Mouse (Mus musculus) heart, embryonic 10.5 days (tissue): ENCODE results near the gene Kank3. TPM values are rescaled to one million over a fixed set of nuclear protein-coding genes. Genes with fewer than 3 reads are reported as not detected.
A peak's percentile ranks its signal among the peaks of the same experiment; 100 is the strongest.
"Not testable (repeated sequence)": the region's sequence is repeated elsewhere in the genome, so short reads cannot be mapped to it uniquely, and the experiment has no call there.

ENCODE experiments used
- DNase-seq: peaks from one replicate; pipeline ENCODE4 v3.0.0-alpha.2; 2017; ENCODE audit warnings: low spot score
- H3K27ac ChIP-seq: fragments of 300-500 bp; sonication (generic); 2 replicates; pipeline ENCODE4 v1.5.1; 2016; ENCODE audit warnings: mild to moderate bottlenecking
- H3K27me3 ChIP-seq: fragments of 300-500 bp; sonication (generic); 2 replicates; pipeline ENCODE4 v1.6.1; 2016; ENCODE audit warnings: mild to moderate bottlenecking; ENCODE audit not compliant: poor library complexity, insufficient read depth, severe bottlenecking
- H3K36me3 ChIP-seq: fragments of 300-500 bp; sonication (generic); 2 replicates; pipeline ENCODE4 v1.6.1; 2016; ENCODE audit warnings: mild to moderate bottlenecking, moderate library complexity
- H3K4me1 ChIP-seq: fragments of 300-500 bp; sonication (generic); 2 replicates; pipeline ENCODE4 v1.6.1; 2016; ENCODE audit warnings: mild to moderate bottlenecking
- H3K4me3 ChIP-seq: fragments of 300-500 bp; sonication (generic); 2 replicates; pipeline ENCODE4 v1.5.1; 2016; ENCODE audit warnings: mild to moderate bottlenecking, moderate library complexity
- H3K9me3 ChIP-seq: fragments of 300-500 bp; sonication (generic); 2 replicates; pipeline ENCODE4 v1.6.1; 2016; ENCODE audit warnings: mild to moderate bottlenecking, moderate library complexity
- WGBS: fragments of 180-500 bp; shearing (Covaris S2); methylation state at CpG from one replicate; pipeline ENCODE4 v1.1.7; 2016; 5-methylcytosine and 5-hydroxymethylcytosine counted together
- polyA plus RNA-seq: library from polyadenylated mRNA; unstranded; fragments of >200 nt; fragmentation: Nextera tagmentation; extraction: Ambion mirVana; gene quantifications from 2 replicates; pipeline ENCODE4 v1.2.1, GENCODE M21; 2016

The Kank3 gene
- polyA plus RNA-seq, 1 experiment from 2014 or later = 47.9 TPM

DNA sequence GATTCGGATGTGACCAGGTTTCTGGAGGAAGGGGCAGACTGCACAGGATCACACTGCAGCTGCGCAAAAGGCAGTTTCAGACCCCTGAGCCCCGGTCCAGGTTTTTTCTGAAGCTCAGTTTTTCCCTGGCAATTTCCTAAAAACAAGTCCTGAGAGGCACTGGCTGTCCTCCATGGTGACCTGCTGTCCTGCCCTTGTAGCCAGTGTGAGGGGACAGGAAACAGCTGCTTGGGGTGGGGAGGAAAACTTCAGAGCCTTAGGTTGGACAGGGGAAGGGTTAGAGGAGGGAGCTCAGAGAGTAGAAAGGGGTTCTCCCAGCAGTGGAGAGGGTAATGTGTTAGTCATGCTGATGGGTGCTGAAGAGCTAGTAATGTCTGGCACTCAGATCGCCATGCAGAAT lies 2.7 kb downstream of the Kank3 start:
- DNase-seq = no peak
- no peaks in the 10 kb centered on the region for H3K9me3 ChIP-seq
- no peaks in the 10 kb centered on the region for H3K36me3 ChIP-seq
- H3K27me3 ChIP-seq = peaks cover 45% of the 10 kb centered on the region; the same call in 1 of the 2 replicates
- no peak overlapping the region for H3K27ac ChIP-seq
- 50% methylated on average over 4 of the region's 4 CpGs for WGBS
- peaks cover 46% of the 10 kb centered on the region for H3K4me1 ChIP-seq
- 0 out of 2 replicates have a peak overlapping the region, but pooled peaks have one; percentile 15 for H3K4me3 ChIP-seq

DNA sequence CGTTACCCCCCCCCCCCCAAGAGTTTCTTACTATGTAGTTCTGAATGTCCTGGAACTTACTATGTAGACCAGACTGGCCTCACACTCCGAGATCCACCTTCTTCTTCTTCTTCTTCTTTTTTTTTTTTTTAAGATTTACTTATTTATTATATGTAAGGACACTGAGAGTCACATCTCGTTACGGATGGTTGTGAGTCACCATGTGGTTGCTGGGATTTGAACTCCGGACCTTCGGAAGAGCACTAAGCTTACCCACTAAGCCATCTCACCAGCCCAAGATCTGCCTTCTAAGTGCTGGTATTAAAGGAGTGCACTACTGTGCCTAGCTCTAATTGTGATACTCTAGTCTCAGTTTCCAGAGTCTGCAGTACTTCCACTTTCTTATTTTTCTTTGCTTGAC lies 5.1 kb downstream of the Kank3 start:
- peaks cover 22% of the 10 kb centered on the region for H3K36me3 ChIP-seq
- H3K9me3 ChIP-seq = no peaks in the 10 kb centered on the region
- no peak overlapping the region for H3K4me3 ChIP-seq
- 80% methylated on average over 6 of the region's 6 CpGs for WGBS
- H3K4me1 ChIP-seq = peaks cover 46% of the 10 kb centered on the region
- no peak for DNase-seq
- H3K27ac ChIP-seq = no peak overlapping the region
- peaks cover 36% of the 10 kb centered on the region; the same call in 1 of the 2 replicates for H3K27me3 ChIP-seq

GRCm38 (mm10) chr17:33816612-33817011 lies 6.3 kb downstream of the Kank3 start:
- peak overlapping the region; percentile 88; the same call in 1 of the 2 replicates for H3K27ac ChIP-seq
- no peaks in the 10 kb centered on the region for H3K9me3 ChIP-seq
- H3K27me3 ChIP-seq = peaks cover 36% of the 10 kb centered on the region; the same call in 1 of the 2 replicates
- DNase-seq = no peak
- peaks cover 34% of the 10 kb centered on the region for H3K36me3 ChIP-seq
- H3K4me3 ChIP-seq = peak overlapping the region; percentile 65
- peaks cover 33% of the 10 kb centered on the region for H3K4me1 ChIP-seq
- 82% methylated on average over 5 of the region's 5 CpGs for WGBS

DNA sequence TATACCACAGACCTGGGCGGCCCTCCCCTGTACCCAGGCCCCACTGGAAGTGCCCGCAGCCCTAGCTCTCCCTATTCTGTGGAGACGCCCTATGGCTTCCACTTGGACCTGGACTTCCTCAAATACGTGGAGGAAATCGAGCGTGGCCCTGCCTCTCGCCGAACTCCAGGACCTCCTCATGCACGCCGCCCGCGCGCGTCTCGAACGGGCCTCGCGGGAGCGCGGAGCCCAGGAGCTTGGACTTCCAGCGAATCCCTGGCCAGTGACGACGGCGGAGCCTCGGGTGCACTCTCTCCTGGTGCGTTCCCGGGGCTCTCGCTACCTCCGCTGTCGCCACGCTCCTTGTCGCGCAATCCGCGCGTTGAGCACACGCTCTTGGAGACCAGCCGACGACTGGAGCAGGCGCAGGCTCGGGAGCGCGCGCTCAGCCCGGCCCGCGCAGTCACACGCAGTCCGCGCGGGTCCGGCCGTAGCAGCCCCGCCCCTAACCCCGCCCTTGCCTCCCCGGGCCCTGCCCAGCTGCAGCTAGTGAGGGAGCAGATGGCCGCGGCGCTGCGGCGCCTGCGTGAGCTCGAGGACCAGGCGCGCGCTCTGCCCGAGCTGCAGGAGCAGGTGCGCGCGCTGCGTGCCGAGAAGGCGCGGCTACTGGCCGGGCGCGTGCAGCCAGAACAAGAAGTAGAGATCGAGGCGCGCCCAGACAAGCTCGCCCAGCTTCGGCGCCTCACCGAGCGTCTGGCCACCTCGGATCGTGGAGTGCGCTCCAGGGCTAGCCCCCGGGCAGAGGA lies 7.1 kb downstream of the Kank3 start:
- Histone ChIP-seq H3K36me3 (peaks cover 42% of the 10 kb centered on the region), H3K4me3 (peak overlapping the region; percentile 65), H3K9me3 (no peaks in the 10 kb centered on the region), H3K27me3 (peaks cover 33% of the 10 kb centered on the region; the same call in 1 of the 2 replicates), H3K4me1 (peaks cover 31% of the 10 kb centered on the region), H3K27ac (peak overlapping the region; percentile 88)
- under 1% methylated on average over 89 of the region's 89 CpGs for WGBS
- DNase-seq = peak; percentile 97

DNA sequence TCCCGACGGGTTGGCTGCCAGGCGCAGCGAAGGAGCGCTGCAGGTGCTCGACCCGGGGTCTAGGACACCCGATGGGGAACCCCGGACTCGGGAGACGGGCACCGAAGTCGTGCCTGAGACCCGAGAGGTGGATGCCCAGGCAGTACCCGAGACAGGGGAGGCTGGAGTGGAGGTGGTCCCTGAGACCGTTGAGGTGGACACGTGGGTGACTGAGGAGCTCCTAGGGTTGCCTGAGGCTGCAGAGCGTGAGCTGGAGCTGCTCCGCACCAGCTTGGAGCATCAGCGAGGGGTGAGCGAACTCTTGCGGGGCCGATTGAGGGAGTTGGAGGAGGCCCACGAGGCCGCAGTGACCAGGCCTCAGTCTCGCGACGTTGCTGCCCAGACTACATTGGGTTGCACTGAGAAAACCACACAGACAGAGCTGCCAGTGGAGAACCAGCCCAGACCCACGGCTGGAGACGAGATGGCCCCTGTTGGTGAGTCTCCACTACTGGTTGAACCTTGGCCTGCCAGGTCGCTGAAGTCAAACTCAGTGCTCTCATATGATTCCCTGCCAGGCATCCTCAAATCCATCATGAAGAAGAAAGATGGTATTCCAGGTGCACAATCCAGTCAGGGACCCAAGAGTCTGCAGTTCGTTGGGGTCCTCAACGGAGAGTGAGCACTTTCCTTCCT lies 7.8 kb downstream of the Kank3 start:
- 19% methylated on average over 33 of the region's 33 CpGs for WGBS
- no peak for DNase-seq
- H3K9me3 ChIP-seq = no peaks in the 10 kb centered on the region
- peak overlapping the region; percentile 88 for H3K27ac ChIP-seq
- H3K4me1 ChIP-seq = peaks cover 29% of the 10 kb centered on the region
- H3K27me3 ChIP-seq = peaks cover 30% of the 10 kb centered on the region; the same call in 1 of the 2 replicates
- H3K4me3 ChIP-seq = peak overlapping the region; percentile 65
- peaks cover 48% of the 10 kb centered on the region for H3K36me3 ChIP-seq

DNA sequence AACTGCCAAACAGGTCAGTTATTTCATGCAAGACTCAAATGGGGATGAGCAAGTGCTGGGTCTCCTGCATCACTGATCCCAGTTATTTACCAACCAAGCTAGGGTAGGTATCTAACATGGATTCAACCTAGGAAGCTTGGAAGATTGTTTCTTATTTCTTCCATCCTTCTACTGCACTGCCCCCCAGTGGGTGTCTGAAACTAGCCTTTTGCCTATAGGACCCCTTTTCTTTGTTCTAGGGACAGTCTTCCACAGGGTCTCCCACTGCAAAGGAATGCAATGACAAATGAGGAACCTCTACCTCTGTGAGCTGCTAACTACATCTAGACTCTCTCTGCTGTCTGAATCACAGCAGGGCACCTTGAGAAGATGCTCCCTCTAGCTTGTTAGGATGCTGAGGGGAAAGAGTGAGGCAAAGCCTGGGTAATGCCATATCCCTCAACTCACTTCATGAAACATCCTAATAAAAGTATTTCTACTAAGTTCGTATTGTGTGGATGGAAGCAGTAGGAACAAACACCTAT lies 12.2 kb downstream of the Kank3 start:
- no peaks in the 10 kb centered on the region for H3K9me3 ChIP-seq
- peaks cover 60% of the 10 kb centered on the region for H3K36me3 ChIP-seq
- no peaks in the 10 kb centered on the region for H3K27me3 ChIP-seq
- H3K4me1 ChIP-seq = peaks cover 29% of the 10 kb centered on the region
- peak overlapping the region; percentile 84 for H3K4me3 ChIP-seq
- 69% methylated on average over 1 of the region's 1 CpGs for WGBS
- no peak overlapping the region for H3K27ac ChIP-seq
- no peak for DNase-seq

- Histone ChIP-seq H3K4me3 (peak overlapping the region; percentile 84), H3K4me1 (peaks cover 22% of the 10 kb centered on the region), H3K27ac (peak overlapping the region; percentile 92), H3K36me3 (peaks cover 65% of the 10 kb centered on the region)
- not testable (repeated sequence) for H3K9me3 ChIP-seq, H3K27me3 ChIP-seq, DNase-seq
- 76% methylated on average over 8 of the region's 8 CpGs for WGBS
Observed at GRCm38 (mm10) chr17:33823171-33823570, 12.9 kb downstream of the Kank3 start.

DNA sequence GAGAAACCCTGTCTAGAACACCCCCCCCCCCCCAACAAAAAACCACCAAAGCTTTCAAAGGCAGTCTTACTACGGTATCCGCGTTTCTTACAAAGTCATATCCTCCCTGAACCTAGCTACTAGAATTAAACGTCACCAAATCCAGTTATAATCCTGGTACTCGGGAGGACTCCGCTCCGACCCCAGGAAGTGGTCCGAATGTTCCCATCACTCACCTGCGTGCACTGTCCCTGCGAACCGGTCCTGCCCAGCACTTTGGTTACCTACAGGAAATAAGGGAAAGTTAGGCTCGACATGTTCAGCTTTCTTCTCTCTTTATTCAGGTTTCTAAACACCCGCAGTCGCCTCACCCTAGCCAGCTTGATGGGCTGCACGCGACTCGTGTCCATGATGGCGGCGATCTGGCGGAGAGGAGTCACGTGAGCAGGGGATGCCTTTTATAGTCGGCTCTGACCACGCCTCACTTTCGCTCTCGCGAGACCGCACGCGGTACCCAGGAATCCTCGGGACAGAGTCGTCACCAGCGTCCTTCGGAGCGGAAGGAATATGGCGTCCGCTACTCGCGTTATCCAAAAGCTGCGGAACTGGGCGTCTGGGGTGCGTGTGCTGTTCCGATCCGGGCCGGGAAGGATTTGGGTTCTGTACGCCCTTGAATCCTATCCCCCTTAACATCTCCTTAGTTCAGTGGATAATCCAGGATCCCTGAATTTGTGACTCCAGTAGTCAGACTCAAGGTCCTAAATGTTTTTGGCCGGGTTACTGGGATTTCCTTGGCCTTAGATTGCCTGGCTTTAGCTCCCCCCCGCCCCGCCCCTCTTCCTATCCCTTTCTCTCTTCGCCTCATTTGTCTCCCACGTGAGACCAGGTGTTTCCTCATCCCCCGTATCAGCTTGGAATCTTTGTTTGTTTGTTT lies 14.0 kb downstream of the Kank3 start, which contains the start of the genes Rps28 and Ndufa7:
Gene Rps28 (minus strand): TSS at position 479 of the 913 bp plus-strand sequence.
Gene Ndufa7 (plus strand): TSS at position 489 of the 913 bp plus-strand sequence.
- under 1% methylated on average over 51 of the region's 51 CpGs for WGBS
- Histone ChIP-seq H3K9me3 (no peaks in the 10 kb centered on the region), H3K27me3 (no peaks in the 10 kb centered on the region), H3K27ac (peak within 1 kb of the TSS; percentile 92), H3K36me3 (peaks cover 57% of the 10 kb centered on the region), H3K4me3 (peak within 1 kb of the TSS; percentile 84), H3K4me1 (peaks cover 19% of the 10 kb centered on the region)
- peak; percentile 98 for DNase-seq

- Histone ChIP-seq H3K4me3 (peak overlapping the region; percentile 84), H3K4me1 (peaks cover 19% of the 10 kb centered on the region), H3K36me3 (peaks cover 57% of the 10 kb centered on the region), H3K27ac (peak overlapping the region; percentile 92)
- not testable (repeated sequence) for DNase-seq, H3K27me3 ChIP-seq, H3K9me3 ChIP-seq
- WGBS = 7% methylated on average over 6 of the region's 6 CpGs
Observed at GRCm38 (mm10) chr17:33824997-33825330, 14.6 kb downstream of the Kank3 start.

DNA sequence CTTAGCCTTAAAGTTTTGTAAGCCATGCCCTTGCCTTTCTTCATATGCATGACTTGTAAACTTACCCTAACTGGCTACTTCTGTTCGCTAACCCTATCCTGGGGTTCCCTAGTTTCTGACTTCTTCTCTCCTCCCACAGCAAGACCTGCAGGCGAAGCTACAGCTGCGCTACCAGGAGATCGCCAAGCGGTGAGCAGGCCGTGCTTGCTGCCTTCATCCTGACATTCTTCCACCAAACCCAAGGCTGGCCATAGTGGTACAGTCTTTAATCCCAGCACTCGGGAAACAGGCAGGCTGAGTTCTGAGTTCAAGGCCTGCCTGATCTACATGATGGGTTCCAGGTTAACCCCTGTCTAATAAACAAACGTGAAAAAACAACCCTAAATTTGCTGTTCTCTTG lies 15.1 kb downstream of the Kank3 start:
- WGBS = 82% methylated on average over 8 of the region's 8 CpGs
- H3K27ac ChIP-seq = no peak overlapping the region
- peaks cover 57% of the 10 kb centered on the region for H3K36me3 ChIP-seq

GRCm38 (mm10) chr17:33826850-33827249 lies 16.5 kb downstream of the Kank3 start:
- WGBS = under 1% methylated on average over 3 of the region's 3 CpGs
- Histone ChIP-seq H3K36me3 (peaks cover 57% of the 10 kb centered on the region), H3K4me1 (peaks cover 17% of the 10 kb centered on the region), H3K4me3 (no peak overlapping the region), H3K9me3 (no peaks in the 10 kb centered on the region), H3K27ac (no peak overlapping the region), H3K27me3 (no peaks in the 10 kb centered on the region)
- peak; percentile 87 for DNase-seq

More for the DNA sequence above, 15.1 kb downstream of the Kank3 start:
- peak overlapping the region; percentile 84 for H3K4me3 ChIP-seq
- no peak for DNase-seq
- H3K9me3 ChIP-seq = no peaks in the 10 kb centered on the region
- peaks cover 19% of the 10 kb centered on the region for H3K4me1 ChIP-seq
- no peaks in the 10 kb centered on the region for H3K27me3 ChIP-seq

- peaks cover 3% of the 10 kb centered on the region; the same call in 1 of the 2 replicates for H3K4me1 ChIP-seq
- H3K36me3 ChIP-seq = peaks cover 60% of the 10 kb centered on the region
- DNase-seq = no peak
- no peak overlapping the region for H3K4me3 ChIP-seq
- 84% methylated on average over 2 of the region's 2 CpGs for WGBS
- no peak overlapping the region for H3K27ac ChIP-seq
- no peaks in the 10 kb centered on the region for H3K27me3 ChIP-seq
- H3K9me3 ChIP-seq = no peaks in the 10 kb centered on the region
Observed at GRCm38 (mm10) chr17:33828892-33829291, 18.6 kb downstream of the Kank3 start.
